Mouse (Mus musculus): Measurements from ENCODE around the gene Zdhhc19.
"Not testable (repeated sequence)": the region's sequence is repeated elsewhere in the genome, so short reads cannot be mapped to it uniquely, and the experiment has no call there.

Zdhhc19 gene

GRCm38 (mm10) chr16:32487234-32488111 is 8.6 kb upstream of the Zdhhc19 start, which contains the start of gene Slc51a:
Gene Slc51a, minus strand, starts transcription at chr16:32487879.
- DNase-seq = no peak

- no peak for DNase-seq
These were observed 7.1 kb upstream of the Zdhhc19 start for GRCm38 (mm10) chr16:32488939-32489338.

GRCm38 (mm10) chr16:32494371-32494770 is 1.7 kb upstream of the Zdhhc19 start:
- not testable (repeated sequence) for DNase-seq

- no peak for DNase-seq
These were observed 2.9 kb downstream of the Zdhhc19 start for GRCm38 (mm10) chr16:32498996-32499395.

GRCm38 (mm10) chr16:32499430-32500037 is 3.5 kb downstream of the Zdhhc19 start:
- peak; percentile 94 for DNase-seq

GRCm38 (mm10) chr16:32501459-32501858 is 5.4 kb downstream of the Zdhhc19 start:
- DNase-seq = no peak

GRCm38 (mm10) chr16:32502621-32503335 is 6.7 kb downstream of the Zdhhc19 start:
- no peak for DNase-seq

GRCm38 (mm10) chr16:32503633-32504032 is 7.6 kb downstream of the Zdhhc19 start:
- DNase-seq = no peak

- no peak for DNase-seq
These were observed 10.2 kb downstream of the Zdhhc19 start for GRCm38 (mm10) chr16:32506298-32506697.

GRCm38 (mm10) chr16:32506868-32507267 is 10.8 kb downstream of the Zdhhc19 start:
- DNase-seq = no peak

- peak; percentile 71 to 73 for DNase-seq
These were observed 11.3 kb downstream of the Zdhhc19 start for GRCm38 (mm10) chr16:32507407-32507806.

GRCm38 (mm10) chr16:32508035-32508434 is 12.0 kb downstream of the Zdhhc19 start:
- no peak for DNase-seq

- DNase-seq = no peak
These were observed 12.5 kb downstream of the Zdhhc19 start for GRCm38 (mm10) chr16:32508506-32509065.

GRCm38 (mm10) chr16:32509066-32509942 is 13.2 kb downstream of the Zdhhc19 start:
- DNase-seq = no peak

GRCm38 (mm10) chr16:32510399-32511337 is 14.6 kb downstream of the Zdhhc19 start:
- DNase-seq = no peak

- no peak for DNase-seq
These were observed 15.3 kb downstream of the Zdhhc19 start for GRCm38 (mm10) chr16:32511338-32511734.

- no peak for DNase-seq
These were observed 15.9 kb downstream of the Zdhhc19 start for GRCm38 (mm10) chr16:32511827-32512490.

GRCm38 (mm10) chr16:32512921-32513320 is 16.9 kb downstream of the Zdhhc19 start:
- DNase-seq = no peak

- no peak for DNase-seq
These were observed 17.3 kb downstream of the Zdhhc19 start for GRCm38 (mm10) chr16:32513401-32513800.

GRCm38 (mm10) chr16:32513948-32514347 is 17.9 kb downstream of the Zdhhc19 start:
- DNase-seq = no peak
